Mouse (Mus musculus): ENCODE measurements around the gene Lpgat1. TPM values are rescaled to one million over a fixed set of nuclear protein-coding genes. Genes with fewer than 3 reads are reported as not detected.
A peak's percentile ranks its signal among the peaks of the same experiment; 100 is the strongest.

Lpgat1 gene
- polyA plus RNA-seq, 1 experiment from 2014 or later, result 25.7 TPM

DNA sequence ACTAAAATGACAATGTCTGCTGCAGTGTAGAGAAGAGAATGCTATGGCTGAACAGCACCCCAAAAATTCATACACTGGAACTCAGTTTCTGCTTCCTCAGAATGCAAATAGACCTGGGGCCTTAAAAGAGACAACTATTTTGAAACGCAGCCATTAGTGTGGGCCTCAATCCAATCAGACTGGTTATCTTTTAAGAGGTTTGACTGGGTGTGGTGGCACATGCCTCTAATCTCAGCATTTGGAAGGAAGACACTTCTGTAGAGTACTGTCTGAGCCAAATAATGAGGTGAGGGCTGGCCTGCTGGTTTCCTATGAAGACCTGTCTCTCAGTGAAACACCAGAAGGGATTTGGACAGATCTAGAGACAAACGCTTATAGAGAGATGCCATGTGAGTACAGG, 2.5 kb upstream of the Lpgat1 start:
- Histone ChIP-seq H3K9me3 (no peaks in the 10 kb centered on the region), H3K36me3 (no peaks in the 10 kb centered on the region), H3K27ac (no peak overlapping the region), H3K27me3 (ENCODE audit: insufficient read depth, poor library complexity, severe bottlenecking) (no peaks in the 10 kb centered on the region), H3K4me1 (peaks cover 22% of the 10 kb centered on the region), H3K4me3 (no peak overlapping the region)
- WGBS, result 52% methylated on average over 2 of the region's 2 CpGs
- DNase-seq (ENCODE audit: low spot score), result no peak

DNA sequence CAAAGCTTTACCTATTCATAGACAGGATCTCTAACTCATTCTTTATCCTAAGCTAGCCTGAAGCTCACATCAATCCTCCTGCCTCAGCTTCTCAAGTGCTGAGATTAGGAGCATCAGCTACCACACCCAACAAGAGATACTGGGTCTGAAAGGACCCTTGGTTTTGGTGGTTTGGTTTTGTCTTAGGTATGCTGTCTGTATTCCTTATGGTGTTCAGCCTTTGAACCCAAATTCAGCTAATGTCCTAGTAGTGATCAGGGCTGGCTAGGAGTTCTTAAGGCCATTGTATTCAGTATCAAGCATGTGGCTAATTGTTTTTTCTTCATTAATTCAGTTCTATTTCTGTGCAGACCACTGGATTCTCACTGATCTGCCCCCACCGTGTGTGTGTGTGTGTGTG, 493 bp upstream of the Lpgat1 start:
- peaks cover 32% of the 10 kb centered on the region for H3K4me1 ChIP-seq
- H3K36me3 ChIP-seq, result 0 out of 2 replicates have a peak, but pooled peaks cover 2% of the 10 kb centered on the region
- peak overlapping the region; percentile 97 for H3K27ac ChIP-seq
- H3K4me3 ChIP-seq, result peak overlapping the region; percentile 89
- DNase-seq (ENCODE audit: low spot score), result peak; percentile 14
- 4% methylated on average over 1 of the region's 1 CpGs for WGBS
- H3K27me3 ChIP-seq (ENCODE audit: insufficient read depth, poor library complexity, severe bottlenecking), result no peaks in the 10 kb centered on the region
- H3K9me3 ChIP-seq, result no peaks in the 10 kb centered on the region

DNA sequence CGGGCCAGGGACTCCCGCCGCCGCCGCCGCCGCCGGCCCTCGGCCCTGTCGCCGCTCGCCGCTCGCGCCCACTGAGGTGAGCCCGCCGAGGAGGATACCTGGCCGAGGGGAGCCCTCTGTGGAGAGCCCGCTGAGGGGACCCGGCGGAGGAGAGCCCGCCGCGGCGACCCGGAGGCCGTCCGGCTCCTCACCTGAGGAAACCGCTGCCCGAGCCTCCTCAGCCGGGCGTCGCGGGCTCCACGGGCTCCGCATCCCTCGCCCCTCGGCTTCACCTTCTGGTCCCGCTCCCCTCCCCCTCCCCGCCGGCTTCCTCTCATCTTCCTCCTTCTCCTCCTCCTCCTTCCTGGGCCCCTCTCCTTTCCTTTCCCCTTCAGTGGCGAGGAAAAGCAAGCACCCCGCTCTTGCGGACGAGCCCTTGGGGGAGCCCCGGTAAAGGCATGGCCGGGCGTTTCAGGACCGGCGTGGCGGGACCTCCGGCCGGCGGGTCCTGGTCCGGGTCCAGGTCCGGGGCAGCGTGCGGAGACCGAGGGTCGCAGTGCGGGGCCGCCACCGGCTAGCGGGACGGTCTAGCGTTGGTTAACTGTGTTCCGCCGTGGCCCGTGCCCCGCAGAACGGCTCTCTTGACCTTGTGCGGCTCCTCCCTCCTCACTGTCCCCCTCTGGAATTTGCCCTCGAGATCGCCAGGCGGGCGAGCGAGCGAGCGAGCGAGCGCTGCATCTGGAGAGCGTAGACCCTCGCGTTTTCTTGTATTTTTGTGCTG, 1.1 kb downstream of the Lpgat1 start:
- Histone ChIP-seq H3K4me3 (peak overlapping the region; percentile 89), H3K27ac (peak overlapping the region; percentile 97), H3K4me1 (peaks cover 32% of the 10 kb centered on the region), H3K9me3 (no peaks in the 10 kb centered on the region), H3K36me3 (peaks cover 8% of the 10 kb centered on the region), H3K27me3 (ENCODE audit: insufficient read depth, poor library complexity, severe bottlenecking) (no peaks in the 10 kb centered on the region)
- DNase-seq (ENCODE audit: low spot score), result peak; percentile 84
- WGBS, result under 1% methylated on average over 84 of the region's 84 CpGs

DNA sequence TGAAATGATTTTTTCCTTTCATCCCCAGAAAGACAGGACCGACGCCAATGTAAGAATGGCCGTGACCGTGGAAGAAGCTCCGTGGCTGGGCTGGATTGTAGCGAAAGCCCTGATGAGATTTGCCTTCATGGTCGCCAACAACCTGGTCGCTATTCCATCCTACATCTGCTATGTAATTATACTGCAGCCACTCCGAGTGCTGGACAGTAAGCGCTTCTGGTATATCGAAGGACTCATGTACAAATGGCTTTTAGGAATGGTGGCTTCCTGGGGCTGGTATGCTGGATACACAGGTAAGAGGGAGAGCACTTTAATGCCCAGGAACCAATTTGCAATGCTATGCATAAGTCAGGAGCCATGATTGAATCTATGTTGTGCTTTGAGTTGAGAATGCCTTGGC, 1.7 kb downstream of the Lpgat1 start:
- 14% methylated on average over 11 of the region's 11 CpGs for WGBS
- DNase-seq (ENCODE audit: low spot score), result no peak
- H3K27ac ChIP-seq, result peak overlapping the region; percentile 97
- H3K9me3 ChIP-seq, result no peaks in the 10 kb centered on the region
- no peaks in the 10 kb centered on the region for H3K27me3 ChIP-seq (ENCODE audit: insufficient read depth, poor library complexity, severe bottlenecking)
- peak overlapping the region; percentile 89 for H3K4me3 ChIP-seq
- H3K4me1 ChIP-seq, result peaks cover 29% of the 10 kb centered on the region
- peaks cover 14% of the 10 kb centered on the region for H3K36me3 ChIP-seq

DNA sequence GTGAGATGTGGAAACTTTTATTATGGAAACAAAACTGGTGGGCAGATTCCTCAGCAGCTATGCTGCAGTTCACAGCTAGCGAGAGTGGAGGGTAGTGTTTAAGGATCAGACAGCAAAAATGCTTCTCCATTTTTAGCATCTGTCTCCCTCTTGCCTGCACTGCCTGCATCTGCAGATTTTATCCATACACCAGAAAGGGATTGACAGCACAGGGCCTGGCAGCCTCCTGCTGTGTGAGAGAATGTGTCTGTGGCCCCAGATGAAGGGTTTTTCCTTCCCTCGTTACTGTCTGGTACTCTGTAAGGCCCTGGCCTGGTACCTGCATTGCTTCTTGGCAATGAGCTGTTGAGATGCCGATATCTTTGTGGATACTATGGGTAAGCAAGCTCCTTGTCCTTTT, 2.8 kb downstream of the Lpgat1 start:
- Histone ChIP-seq H3K4me1 (peaks cover 23% of the 10 kb centered on the region), H3K9me3 (no peaks in the 10 kb centered on the region), H3K27ac (no peak overlapping the region), H3K27me3 (ENCODE audit: insufficient read depth, poor library complexity, severe bottlenecking) (no peaks in the 10 kb centered on the region), H3K36me3 (peaks cover 20% of the 10 kb centered on the region), H3K4me3 (peak overlapping the region; percentile 89)
- peak; percentile 73 for DNase-seq (ENCODE audit: low spot score)
- 52% methylated on average over 3 of the region's 3 CpGs for WGBS

DNA sequence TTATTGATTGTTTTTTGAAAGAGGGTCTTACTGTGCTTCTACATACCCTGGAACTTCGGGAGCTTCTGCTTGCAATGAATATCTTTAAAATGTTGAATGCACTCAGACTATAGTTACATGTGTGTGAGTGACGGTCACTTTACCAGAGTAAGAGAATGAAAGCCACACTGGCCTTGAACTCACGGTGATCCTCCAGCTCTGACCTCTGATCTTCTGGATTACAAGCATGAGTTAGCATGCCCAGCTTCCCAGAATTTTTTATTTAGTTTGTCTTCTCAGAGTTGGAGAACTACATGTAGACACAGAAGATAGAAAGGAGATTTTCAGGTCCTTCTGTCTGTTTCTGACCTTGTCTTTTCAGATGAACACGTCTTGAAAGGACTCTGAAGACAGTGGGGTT, 5.1 kb downstream of the Lpgat1 start:
- H3K9me3 ChIP-seq, result no peaks in the 10 kb centered on the region
- DNase-seq (ENCODE audit: low spot score), result no peak
- no peaks in the 10 kb centered on the region for H3K27me3 ChIP-seq (ENCODE audit: insufficient read depth, poor library complexity, severe bottlenecking)
- peaks cover 17% of the 10 kb centered on the region for H3K4me1 ChIP-seq
- WGBS, result 83% methylated on average over 4 of the region's 4 CpGs
- peaks cover 25% of the 10 kb centered on the region for H3K36me3 ChIP-seq
- no peak overlapping the region for H3K4me3 ChIP-seq
- H3K27ac ChIP-seq, result no peak overlapping the region

DNA sequence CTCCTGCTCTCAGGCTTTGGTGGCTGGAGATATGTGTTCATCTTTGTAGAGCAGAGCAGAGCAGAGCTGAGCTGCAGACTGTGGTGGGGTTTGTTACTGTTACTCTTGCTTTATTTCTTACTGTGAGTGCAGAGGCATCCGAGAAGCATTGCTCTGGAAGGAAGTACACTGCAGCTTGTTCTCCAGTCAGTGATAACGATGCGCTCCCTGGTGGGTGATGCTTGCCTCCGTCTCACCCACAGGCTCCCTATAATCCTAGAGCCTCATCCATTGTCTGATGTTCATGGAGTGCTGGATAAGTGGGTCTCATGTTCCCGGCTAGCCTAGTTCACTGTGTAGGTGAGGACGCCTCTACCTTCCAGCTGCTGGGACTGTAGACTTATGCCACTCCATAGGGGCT, 6.0 kb downstream of the Lpgat1 start:
- Histone ChIP-seq H3K27me3 (ENCODE audit: insufficient read depth, poor library complexity, severe bottlenecking) (no peaks in the 10 kb centered on the region), H3K4me3 (no peak overlapping the region), H3K9me3 (no peaks in the 10 kb centered on the region), H3K27ac (no peak overlapping the region), H3K4me1 (peaks cover 17% of the 10 kb centered on the region), H3K36me3 (peaks cover 33% of the 10 kb centered on the region)
- DNase-seq (ENCODE audit: low spot score), result no peak
- WGBS, result 63% methylated on average over 6 of the region's 6 CpGs

DNA sequence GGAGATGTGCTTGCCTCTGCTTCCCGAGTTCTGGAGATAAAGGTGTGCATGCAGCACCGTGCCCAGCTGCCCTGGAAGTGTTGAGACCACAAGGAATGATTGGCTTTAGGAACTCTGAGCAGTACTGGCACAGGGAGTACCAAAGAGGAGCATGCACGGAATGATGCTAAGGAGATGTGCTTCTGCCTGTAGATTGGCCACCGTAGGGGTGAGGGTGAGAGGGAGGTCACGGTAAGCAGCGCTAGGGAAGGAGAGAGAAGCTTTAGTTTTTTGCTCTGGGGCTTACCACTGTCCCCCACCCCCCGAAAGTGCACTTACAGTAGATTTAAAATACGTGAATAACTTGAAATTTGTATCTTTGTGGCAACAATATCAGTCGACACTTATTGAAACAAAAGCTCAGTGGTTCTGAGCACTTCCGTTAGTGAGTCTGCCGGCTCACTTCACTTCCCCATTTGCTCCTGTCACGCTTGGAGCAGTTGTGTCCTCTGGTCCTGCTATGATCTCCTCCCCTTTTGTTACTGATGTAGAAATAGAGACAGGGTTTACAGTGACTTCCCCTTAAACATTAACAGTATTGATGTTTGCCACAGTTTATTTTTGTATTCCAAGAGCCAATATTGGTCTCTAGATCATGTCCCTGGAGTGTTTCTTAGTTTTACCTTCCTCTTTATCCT, 6.9 kb downstream of the Lpgat1 start:
- Histone ChIP-seq H3K27ac (no peak overlapping the region), H3K4me1 (peaks cover 14% of the 10 kb centered on the region), H3K4me3 (no peak overlapping the region), H3K36me3 (peaks cover 33% of the 10 kb centered on the region), H3K27me3 (ENCODE audit: insufficient read depth, poor library complexity, severe bottlenecking) (no peaks in the 10 kb centered on the region), H3K9me3 (no peaks in the 10 kb centered on the region)
- no peak for DNase-seq (ENCODE audit: low spot score)
- 82% methylated on average over 12 of the region's 12 CpGs for WGBS

DNA sequence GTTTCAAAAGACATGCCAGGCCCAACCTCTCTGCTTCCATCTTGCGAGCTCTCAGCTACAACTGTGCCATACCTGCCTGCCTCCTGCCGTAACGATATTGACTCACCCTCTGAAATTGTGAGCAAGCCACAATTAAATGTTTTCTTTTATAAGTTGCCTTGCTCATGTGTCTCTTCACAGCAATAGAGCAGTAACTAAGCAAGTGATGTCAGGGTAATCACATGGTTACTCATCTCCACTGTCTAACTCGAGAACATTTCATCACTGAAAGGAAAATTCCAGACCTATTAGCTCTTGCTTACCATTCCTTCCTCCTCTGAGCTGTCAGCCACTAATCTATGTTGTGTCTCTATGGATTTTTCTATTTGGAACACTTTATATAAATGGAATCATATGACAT, 15.0 kb downstream of the Lpgat1 start:
- Histone ChIP-seq H3K4me3 (no peak overlapping the region), H3K36me3 (peaks cover 40% of the 10 kb centered on the region), H3K4me1 (no peaks in the 10 kb centered on the region), H3K27me3 (ENCODE audit: insufficient read depth, poor library complexity, severe bottlenecking) (no peaks in the 10 kb centered on the region), H3K27ac (no peak overlapping the region), H3K9me3 (no peaks in the 10 kb centered on the region)
- 87% methylated on average over 4 of the region's 4 CpGs for WGBS
- DNase-seq (ENCODE audit: low spot score), result no peak

DNA sequence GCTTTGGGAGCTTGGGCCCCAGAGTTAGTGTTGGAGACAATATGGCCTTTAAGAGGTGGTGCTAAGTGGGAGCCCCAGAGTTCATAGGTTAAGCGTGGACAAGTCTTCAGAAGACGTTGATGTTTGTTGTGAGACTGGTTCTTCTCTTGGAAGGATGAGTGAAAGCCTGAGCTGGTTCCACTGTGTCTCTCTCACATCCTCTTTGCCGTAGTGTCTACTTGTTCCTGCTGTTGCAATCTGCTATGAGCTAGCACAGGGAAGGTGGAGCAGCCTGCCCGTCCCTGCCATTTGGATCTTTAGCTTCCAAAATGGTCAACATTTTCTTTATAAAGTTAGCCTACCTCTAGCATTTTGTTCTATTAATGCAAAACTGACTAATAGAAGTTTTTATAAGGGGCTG, 16.2 kb downstream of the Lpgat1 start:
- 89% methylated on average over 4 of the region's 4 CpGs for WGBS
- no peak for DNase-seq (ENCODE audit: low spot score)
- H3K4me1 ChIP-seq, result peaks cover 7% of the 10 kb centered on the region; the same call in 1 of the 2 replicates

DNA sequence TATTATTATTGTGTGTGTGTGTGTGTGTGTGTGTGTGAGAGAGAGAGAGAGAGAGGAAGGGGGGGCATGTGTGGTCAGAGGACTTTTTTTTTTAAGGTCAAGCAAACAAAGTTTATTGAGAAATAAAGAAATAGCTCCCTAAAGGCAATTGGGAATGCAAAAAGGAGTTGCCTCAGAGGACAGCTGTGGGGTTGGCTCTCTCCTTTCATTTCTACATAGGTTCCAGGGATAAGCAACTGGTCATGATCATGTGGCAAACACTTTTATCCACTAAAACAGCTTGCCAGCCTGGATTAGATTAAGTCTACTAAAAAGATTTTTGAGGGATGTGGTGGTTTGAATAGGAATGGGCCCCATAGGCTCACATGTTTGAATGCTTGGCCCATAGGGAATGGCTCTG, 18.8 kb downstream of the Lpgat1 start:
- Histone ChIP-seq H3K27me3 (ENCODE audit: insufficient read depth, poor library complexity, severe bottlenecking) (no peaks in the 10 kb centered on the region), H3K4me3 (no peak overlapping the region), H3K36me3 (peaks cover 22% of the 10 kb centered on the region), H3K4me1 (peaks cover 7% of the 10 kb centered on the region; the same call in 1 of the 2 replicates), H3K27ac (no peak overlapping the region), H3K9me3 (no peaks in the 10 kb centered on the region)
- no peak for DNase-seq (ENCODE audit: low spot score)

More for the DNA sequence above, 16.2 kb downstream of the Lpgat1 start:
- Histone ChIP-seq H3K4me3 (no peak overlapping the region), H3K9me3 (no peaks in the 10 kb centered on the region), H3K27ac (no peak overlapping the region), H3K27me3 (ENCODE audit: insufficient read depth, poor library complexity, severe bottlenecking) (no peaks in the 10 kb centered on the region), H3K36me3 (peaks cover 31% of the 10 kb centered on the region)

DNA sequence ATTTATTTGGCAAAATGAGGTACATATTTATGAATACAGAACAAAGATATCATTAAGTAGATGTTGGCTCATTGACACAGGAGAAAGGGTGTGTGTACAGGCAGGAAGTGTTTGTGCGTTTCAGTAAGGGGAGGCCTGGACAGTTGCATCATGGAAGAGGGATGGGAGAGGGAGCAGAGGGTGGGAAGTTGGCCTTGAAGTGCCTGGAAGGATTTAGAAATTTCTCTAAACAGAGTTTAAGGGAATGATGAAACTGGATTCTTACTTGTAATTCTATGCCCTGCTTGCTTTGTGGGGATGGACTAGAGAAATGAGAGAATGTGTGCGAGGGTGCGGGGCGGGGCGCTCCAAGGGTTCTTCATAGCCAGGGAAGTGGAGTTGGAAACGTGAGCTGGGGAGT, 20.2 kb downstream of the Lpgat1 start:
- Histone ChIP-seq H3K4me1 (peaks cover 7% of the 10 kb centered on the region; the same call in 1 of the 2 replicates), H3K27ac (no peak overlapping the region), H3K9me3 (no peaks in the 10 kb centered on the region), H3K4me3 (no peak overlapping the region), H3K36me3 (peaks cover 26% of the 10 kb centered on the region), H3K27me3 (ENCODE audit: insufficient read depth, poor library complexity, severe bottlenecking) (no peaks in the 10 kb centered on the region)
- 87% methylated on average over 6 of the region's 6 CpGs for WGBS
- DNase-seq (ENCODE audit: low spot score), result no peak

DNA sequence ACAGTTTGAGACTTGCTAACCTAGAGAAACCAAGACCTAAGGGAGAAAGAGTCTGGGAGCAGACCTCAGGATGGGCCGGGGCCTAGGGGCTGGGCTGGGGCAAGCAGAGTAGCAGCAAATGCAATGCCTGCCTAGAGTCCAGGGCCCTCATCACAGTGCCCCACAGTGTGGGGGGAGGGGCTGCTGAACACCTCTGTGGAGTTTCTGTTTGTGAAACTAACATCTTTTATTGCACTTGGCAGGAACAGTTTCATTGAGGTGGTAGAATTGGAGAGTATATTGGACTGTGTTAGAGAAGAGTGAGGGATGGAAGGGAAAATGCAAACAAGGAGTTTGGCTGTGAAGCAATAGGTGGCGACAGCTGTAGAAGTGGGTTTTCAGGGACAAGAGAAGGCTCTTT, 21.1 kb downstream of the Lpgat1 start:
- H3K4me1 ChIP-seq, result peaks cover 7% of the 10 kb centered on the region; the same call in 1 of the 2 replicates
- H3K4me3 ChIP-seq, result no peak overlapping the region
- no peak for DNase-seq (ENCODE audit: low spot score)
- H3K36me3 ChIP-seq, result peaks cover 17% of the 10 kb centered on the region
- no peaks in the 10 kb centered on the region for H3K9me3 ChIP-seq
- H3K27ac ChIP-seq, result no peak overlapping the region
- WGBS, result 84% methylated on average over 2 of the region's 2 CpGs
- H3K27me3 ChIP-seq (ENCODE audit: insufficient read depth, poor library complexity, severe bottlenecking), result no peaks in the 10 kb centered on the region
